Mouse (Mus musculus) olfactory bulb, adult 2 months (tissue): ENCODE results near the gene Cenpn.

ENCODE experiments used
- CTCF ChIP-seq: fragments of 200-500 bp; IDR thresholded peaks from 2 replicates; pipeline ENCODE4 v1.5.1; 2012; ENCODE audit warnings: low read depth, mild to moderate bottlenecking, low read length, moderate library complexity; ENCODE audit not compliant: insufficient read depth
- POLR2A ChIP-seq: fragments of 200-500 bp; IDR thresholded peaks from 2 replicates; pipeline ENCODE4 v1.6.1; 2012; ENCODE audit warnings: mild to moderate bottlenecking, low read depth, low read length, moderate library complexity; ENCODE audit not compliant: insufficient read depth

DNA sequence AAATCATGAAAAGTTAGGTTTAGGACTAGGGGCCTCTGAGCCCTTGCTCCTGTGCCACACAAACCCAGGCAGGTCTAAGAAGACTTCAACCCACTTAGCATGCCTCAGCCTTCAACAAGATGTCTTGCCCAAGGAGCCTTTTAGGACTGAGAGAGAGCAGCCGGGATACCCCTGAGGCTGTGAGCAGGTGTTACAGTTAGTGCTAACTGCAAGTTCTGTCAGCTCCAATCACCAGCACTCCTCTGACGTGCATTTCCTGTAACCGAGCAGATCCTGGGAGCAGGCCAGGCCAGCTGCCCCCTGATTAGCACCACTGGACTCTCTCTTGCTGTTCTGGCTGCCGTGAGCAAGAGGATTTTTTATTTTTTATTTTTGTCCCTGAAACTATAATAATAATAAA lies 33.7 kb upstream of the Cenpn start:
- TF ChIP-seq CTCF (no peak), POLR2A (no peak)
